Mouse (Mus musculus): ENCODE measurements at regions not wholly inside any gene's neighbourhood (a gene's known extent, or its start where the extent isn't known, plus 50 kb on each side); places are given as distances from the start of the nearest gene placed in this dataset.
A peak's percentile ranks its signal among the peaks of the same experiment; 100 is the strongest.

GRCm38 (mm10) chr1:45626733-45627132 lies 123.7 kb upstream of the Col5a2 start:
- no peak for TF ChIP-seq CTCF (IDR thresholded peaks at IDR 0.05; ENCODE audit: insufficient read depth, low read length)
- no peak for TF ChIP-seq POLR2A (IDR thresholded peaks at IDR 0.05; ENCODE audit: borderline replicate concordance, extremely low read depth, low read depth, low read length)
- Histone ChIP-seq H3K4me1 (ENCODE audit: control insufficient read depth, insufficient read depth, low read length) (no peaks in the 10 kb centered on the region), H3K4me3 (replicated peaks; ENCODE audit: extremely low read depth, low read depth, low read length) (no peak overlapping the region)
- 50% methylated on average over 2 of the region's 2 CpGs for WGBS
- DNase-seq, result no peak

- peak; percentile 14 for DNase-seq
- Histone ChIP-seq H3K4me1 (ENCODE audit: control insufficient read depth, insufficient read depth, low read length) (no peaks in the 10 kb centered on the region), H3K4me3 (replicated peaks; ENCODE audit: extremely low read depth, low read depth, low read length) (no peak overlapping the region)
- 3% methylated on average over 2 of the region's 2 CpGs for WGBS
- TF ChIP-seq POLR2A (IDR thresholded peaks at IDR 0.05; ENCODE audit: borderline replicate concordance, extremely low read depth, low read depth, low read length) (no peak), CTCF (IDR thresholded peaks at IDR 0.05; ENCODE audit: insufficient read depth, low read length) (0 out of 2 replicates have a peak, but pooled peaks have one; percentile 12)
Measured at GRCm38 (mm10) chr1:45627840-45628239, 124.8 kb upstream of the Col5a2 start.

GRCm38 (mm10) chr1:45647301-45647700 lies 144.2 kb upstream of the Col5a2 start:
- Histone ChIP-seq H3K4me3 (replicated peaks; ENCODE audit: extremely low read depth, low read depth, low read length) (no peak overlapping the region), H3K4me1 (ENCODE audit: control insufficient read depth, insufficient read depth, low read length) (no peaks in the 10 kb centered on the region)
- TF ChIP-seq CTCF (IDR thresholded peaks at IDR 0.05; ENCODE audit: insufficient read depth, low read length) (no peak), POLR2A (IDR thresholded peaks at IDR 0.05; ENCODE audit: borderline replicate concordance, extremely low read depth, low read depth, low read length) (no peak)
- no peak for DNase-seq

GRCm38 (mm10) chr1:45653248-45653647 lies 141.7 kb upstream of the Wdr75 start:
- TF ChIP-seq POLR2A (IDR thresholded peaks at IDR 0.05; ENCODE audit: borderline replicate concordance, extremely low read depth, low read depth, low read length) (no peak), CTCF (IDR thresholded peaks at IDR 0.05; ENCODE audit: insufficient read depth, low read length) (no peak)
- whole genome bisulfite sequencing, result 80% methylated on average over 3 of the region's 3 CpGs
- Histone ChIP-seq H3K4me1 (ENCODE audit: control insufficient read depth, insufficient read depth, low read length) (no peaks in the 10 kb centered on the region), H3K4me3 (replicated peaks; ENCODE audit: extremely low read depth, low read depth, low read length) (no peak overlapping the region)
- DNase-seq, result no peak

GRCm38 (mm10) chr1:45663882-45664520 lies 131.0 kb upstream of the Wdr75 start:
- no peak overlapping the region for H3K4me3 ChIP-seq (replicated peaks; ENCODE audit: extremely low read depth, low read depth, low read length)
- WGBS, result 41% methylated on average over 3 of the region's 3 CpGs
- no peak for DNase-seq
- TF ChIP-seq CTCF (IDR thresholded peaks at IDR 0.05; ENCODE audit: insufficient read depth, low read length) (no peak), POLR2A (IDR thresholded peaks at IDR 0.05; ENCODE audit: borderline replicate concordance, extremely low read depth, low read depth, low read length) (no peak)
- no peaks in the 10 kb centered on the region for H3K4me1 ChIP-seq (ENCODE audit: control insufficient read depth, insufficient read depth, low read length)

- DNase-seq, result peak; percentile 16
- no peaks in the 10 kb centered on the region for H3K4me1 ChIP-seq (ENCODE audit: control insufficient read depth, insufficient read depth, low read length)
Measured at GRCm38 (mm10) chr1:45672443-45673156, 122.4 kb upstream of the Wdr75 start.

GRCm38 (mm10) chr1:45675771-45676439 lies 119.1 kb upstream of the Wdr75 start:
- H3K4me1 ChIP-seq (ENCODE audit: control insufficient read depth, insufficient read depth, low read length), result no peaks in the 10 kb centered on the region
- no peak overlapping the region for H3K4me3 ChIP-seq (replicated peaks; ENCODE audit: extremely low read depth, low read depth, low read length)
- TF ChIP-seq CTCF (IDR thresholded peaks at IDR 0.05; ENCODE audit: insufficient read depth, low read length) (no peak), POLR2A (IDR thresholded peaks at IDR 0.05; ENCODE audit: borderline replicate concordance, extremely low read depth, low read depth, low read length) (no peak)
- WGBS, result 65% methylated on average over 5 of the region's 5 CpGs
- no peak for DNase-seq

More at GRCm38 (mm10) chr1:45672443-45673156, 122.4 kb upstream of the Wdr75 start:
- no peak overlapping the region for H3K4me3 ChIP-seq (replicated peaks; ENCODE audit: extremely low read depth, low read depth, low read length)
- WGBS, result 31% methylated on average over 5 of the region's 5 CpGs
- TF ChIP-seq CTCF (IDR thresholded peaks at IDR 0.05; ENCODE audit: insufficient read depth, low read length) (peak; percentile 32; the same call in 1 of the 2 replicates), POLR2A (IDR thresholded peaks at IDR 0.05; ENCODE audit: borderline replicate concordance, extremely low read depth, low read depth, low read length) (no peak)

GRCm38 (mm10) chr1:45679964-45680709 lies 114.8 kb upstream of the Wdr75 start:
- TF ChIP-seq CTCF (IDR thresholded peaks at IDR 0.05; ENCODE audit: insufficient read depth, low read length), result no peak
- TF ChIP-seq POLR2A (IDR thresholded peaks at IDR 0.05; ENCODE audit: borderline replicate concordance, extremely low read depth, low read depth, low read length), result no peak

GRCm38 (mm10) chr1:45700893-45701292 lies 94.1 kb upstream of the Wdr75 start:
- TF ChIP-seq CTCF (IDR thresholded peaks at IDR 0.05; ENCODE audit: insufficient read depth, low read length) (no peak), POLR2A (IDR thresholded peaks at IDR 0.05; ENCODE audit: borderline replicate concordance, extremely low read depth, low read depth, low read length) (no peak)
- Histone ChIP-seq H3K4me3 (replicated peaks; ENCODE audit: extremely low read depth, low read depth, low read length) (no peak overlapping the region), H3K4me1 (ENCODE audit: control insufficient read depth, insufficient read depth, low read length) (no peaks in the 10 kb centered on the region)
- WGBS, result 32% methylated on average over 1 of the region's 1 CpGs
- no peak for DNase-seq

More at GRCm38 (mm10) chr1:45679964-45680709, 114.8 kb upstream of the Wdr75 start:
- H3K4me1 ChIP-seq (ENCODE audit: control insufficient read depth, insufficient read depth, low read length), result no peaks in the 10 kb centered on the region
- H3K4me3 ChIP-seq (replicated peaks; ENCODE audit: extremely low read depth, low read depth, low read length), result no peak overlapping the region
- 62% methylated on average over 8 of the region's 8 CpGs for WGBS
- DNase-seq, result no peak

All from lung, adult 2 months (tissue).